Comparison of ENCODE assay signal across 20 mouse cellular contexts in the genomic region with DNA sequence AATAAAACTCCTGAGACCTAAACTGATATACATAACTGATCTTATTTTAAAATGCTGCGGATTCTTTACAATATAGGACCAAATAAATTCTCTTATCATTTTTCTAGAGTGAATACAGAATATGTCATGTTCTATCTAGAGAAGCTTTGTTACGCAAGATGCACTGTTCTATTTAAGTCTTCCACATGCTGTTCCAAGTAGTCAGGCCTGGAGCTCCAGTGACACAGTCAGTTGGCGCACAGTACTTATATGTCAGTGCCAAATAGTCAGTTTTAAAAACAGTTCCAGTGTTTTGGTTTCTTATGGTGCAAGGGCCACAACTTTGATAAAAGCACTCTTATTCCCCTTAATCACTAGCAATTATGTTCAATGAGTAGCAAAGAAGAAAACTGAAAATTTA.
DNase-seq lines count a peak whose midpoint lies in the region; TF ChIP-seq lines count a peak whose summit lies in the region.
"Had no signal": no experiment of that assay in that cellular context is flagged by ENCODE, and none has a peak within 500 bp of the region (broad histone marks: within the 10 kb centered on the region; RNA-seq: fewer than 3 reads in every experiment).

No protein-coding gene starts in this region.

- no peak for TF ChIP-seq CTCF in gastrocnemius, adult 2 months (IDR thresholded peaks at IDR 0.05)

- H3K27ac ChIP-seq in gastrocnemius, adult 2 months, result no peak overlapping the region
- H3K27ac ChIP-seq: embryonic facial prominence, embryonic 15.5 days; hindbrain, embryonic 14.5 days; liver, embryonic 13.5 days had no signal

- DNase-seq in cerebellum, postnatal 10 days, result peak; percentile 3 to 5
- no peak for DNase-seq in cerebellum, adult 11-12 months
- DNase-seq in gastrocnemius, adult 2 months, result peak; percentile 16
- no peak for DNase-seq in gastrocnemius, postnatal 4 days (ENCODE audit: low spot score in 2 of 2)
- DNase-seq in layer of hippocampus, adult 11-12 months (ENCODE audit: low spot score), result peak; percentile 6
- no peak for DNase-seq in layer of hippocampus, postnatal 36 days
- DNase-seq in brain, adult 2 months (ENCODE audit: low read depth, low spot score), result peak; percentile 73
- DNase-seq: adrenal gland, adult 8-10 months; cerebellum, adult 2 months; gastrocnemius, postnatal 14 days; heart, postnatal 36 days; kidney, adult 18-20 months; kidney, postnatal 4 days; liver, embryonic 13.5 days; lung, adult 2 months; lung, postnatal 14 days; spleen, adult 18-20 months; thymus, postnatal 14 days had no signal

- intact Hi-C loops in gastrocnemius, adult 2 months (cut with DNase I), result no loop called here

- H3K4me3 ChIP-seq in gastrocnemius, adult 2 months, result no peak overlapping the region
- H3K4me3 ChIP-seq: embryonic facial prominence, embryonic 15.5 days; liver, embryonic 13.5 days had no signal

Comparison
In these comparisons a context has a peak if more than half of its experiments do, and no peak if none do; other contexts are left out.
1. DNase-seq: peak in cerebellum, postnatal 10 days (2 of 2), gastrocnemius, adult 2 months (single experiment), layer of hippocampus, adult 11-12 months (single experiment) and brain, adult 2 months (single experiment); none in cerebellum, adult 11-12 months (single experiment), gastrocnemius, postnatal 4 days (0 of 2) and layer of hippocampus, postnatal 36 days (0 of 2).